ENCODE assay signal across 9 mouse cellular contexts in the genomic region with DNA sequence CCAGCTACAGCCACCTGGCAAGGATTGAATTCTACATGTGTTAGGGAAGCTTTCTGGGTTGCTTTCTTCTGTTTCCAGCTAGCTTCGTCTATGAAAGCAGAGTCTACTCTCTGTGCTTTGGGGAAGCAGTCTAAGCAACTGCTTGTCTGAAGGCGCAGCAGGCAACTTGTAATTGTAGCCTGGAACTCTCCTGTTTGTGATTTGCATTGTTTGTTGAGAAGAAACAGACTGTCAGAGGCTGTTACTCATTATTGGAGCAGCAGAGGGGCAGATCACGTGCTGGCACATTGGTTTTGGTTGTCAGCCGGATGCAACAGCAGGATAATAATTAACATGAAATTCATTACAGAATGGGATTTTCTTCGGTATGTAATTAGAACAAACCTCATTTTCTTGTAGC.
DNase-seq lines count a peak whose midpoint lies in the region; ATAC-seq lines count a peak whose summit lies in the region.
"Had no signal": no experiment of that assay in that cellular context is flagged by ENCODE, and none has a peak within 500 bp of the region (broad histone marks: within the 10 kb centered on the region; RNA-seq: fewer than 3 reads in every experiment).

No protein-coding gene starts in this region.

- ATAC-seq in hindbrain, embryonic 12.5 days (ENCODE audit: low FRiP score): no peak
- ATAC-seq in forebrain, embryonic 14.5 days: peak; percentile 84
- ATAC-seq in midbrain, embryonic 16.5 days: peak; percentile 75

- no peaks in the 10 kb centered on the region for H3K27me3 ChIP-seq in hindbrain, embryonic 10.5 days (ENCODE audit: insufficient read depth, poor library complexity, severe bottlenecking)
- H3K27me3 ChIP-seq in hindbrain, embryonic 12.5 days: peaks cover 3% of the 10 kb centered on the region
- no peaks in the 10 kb centered on the region for H3K27me3 ChIP-seq in forebrain, embryonic 14.5 days (replicated peaks; ENCODE audit: control insufficient read depth, insufficient read depth, low read length)
- H3K27me3 ChIP-seq in midbrain, embryonic 16.5 days (ENCODE audit: control insufficient read depth, insufficient read depth, low read depth, low read length): peaks cover 2% of the 10 kb centered on the region

- H3K9ac ChIP-seq in hindbrain, embryonic 12.5 days: no peak overlapping the region
- H3K9ac ChIP-seq in forebrain, embryonic 14.5 days (ENCODE audit: low read length): no peak overlapping the region; the same call in 1 of the 2 replicates
- no peak overlapping the region for H3K9ac ChIP-seq in midbrain, embryonic 16.5 days (ENCODE audit: low read depth, low read length)

- peak; percentile 7 for DNase-seq in hindbrain, embryonic 10.5 days (ENCODE audit: low spot score)
- peak; percentile 82 for DNase-seq in forebrain, embryonic 14.5 days (ENCODE audit: low spot score)
- DNase-seq in kidney, postnatal 10 days: peak; percentile 62
- DNase-seq in heart, adult 11 months: no peak
- no peak for DNase-seq in lung, postnatal 14 days
- no peak for DNase-seq in gastrocnemius, postnatal 4 days (ENCODE audit: low spot score in 2 of 2)

- H3K4me2 ChIP-seq in hindbrain, embryonic 12.5 days (replicated peaks): no peak overlapping the region
- no peak overlapping the region for H3K4me2 ChIP-seq in forebrain, embryonic 14.5 days (ENCODE audit: low read length)
- H3K4me2 ChIP-seq in midbrain, embryonic 16.5 days (ENCODE audit: low read length): no peak overlapping the region

- no peaks in the 10 kb centered on the region for H3K36me3 ChIP-seq in hindbrain, embryonic 10.5 days
- no peaks in the 10 kb centered on the region for H3K36me3 ChIP-seq in hindbrain, embryonic 12.5 days
- no peaks in the 10 kb centered on the region for H3K36me3 ChIP-seq in forebrain, embryonic 14.5 days (ENCODE audit: control insufficient read depth, insufficient read depth, low read length)
- H3K36me3 ChIP-seq in midbrain, embryonic 16.5 days (ENCODE audit: control insufficient read depth, insufficient read depth, low read length): no peaks in the 10 kb centered on the region

- H3K9me3 ChIP-seq in hindbrain, embryonic 10.5 days: no peaks in the 10 kb centered on the region
- H3K9me3 ChIP-seq in hindbrain, embryonic 12.5 days (replicated peaks): no peaks in the 10 kb centered on the region
- no peaks in the 10 kb centered on the region for H3K9me3 ChIP-seq in forebrain, embryonic 14.5 days (replicated peaks; ENCODE audit: control insufficient read depth, low read length)
- 0 out of 2 replicates have a peak, but pooled peaks cover 2% of the 10 kb centered on the region for H3K9me3 ChIP-seq in midbrain, embryonic 16.5 days (replicated peaks; ENCODE audit: control insufficient read depth, low read length, poor library complexity, severe bottlenecking)

- 0 out of 2 replicates have a peak, but pooled peaks cover 3% of the 10 kb centered on the region for H3K4me1 ChIP-seq in hindbrain, embryonic 10.5 days (replicated peaks)
- peaks cover 7% of the 10 kb centered on the region; the same call in 1 of the 2 replicates for H3K4me1 ChIP-seq in hindbrain, embryonic 12.5 days
- H3K4me1 ChIP-seq in forebrain, embryonic 14.5 days (ENCODE audit: control insufficient read depth, insufficient read depth, low read length): peaks cover 10% of the 10 kb centered on the region; the same call in 1 of the 2 replicates
- H3K4me1 ChIP-seq in midbrain, embryonic 16.5 days (ENCODE audit: control insufficient read depth, insufficient read depth, low read length): peaks cover 3% of the 10 kb centered on the region; the same call in 1 of the 2 replicates

- 46% methylated on average over 5 of the region's 5 CpGs for WGBS in hindbrain, embryonic 10.5 days
- 26% methylated on average over 5 of the region's 5 CpGs for WGBS in hindbrain, embryonic 12.5 days
- 6% methylated on average over 5 of the region's 5 CpGs for WGBS in forebrain, embryonic 14.5 days
- WGBS in midbrain, embryonic 16.5 days: 31% methylated on average over 5 of the region's 5 CpGs

- H3K27ac ChIP-seq in hindbrain, embryonic 10.5 days: no peak overlapping the region
- no peak overlapping the region for H3K27ac ChIP-seq in hindbrain, embryonic 12.5 days
- H3K27ac ChIP-seq in forebrain, embryonic 14.5 days (ENCODE audit: low read depth, low read length): peak overlapping the region; percentile 23; the same call in 1 of the 2 replicates
- no peak overlapping the region for H3K27ac ChIP-seq in midbrain, embryonic 16.5 days (ENCODE audit: low read length)

- no peak overlapping the region for H3K4me3 ChIP-seq in hindbrain, embryonic 10.5 days
- H3K4me3 ChIP-seq in hindbrain, embryonic 12.5 days: no peak overlapping the region
- no peak overlapping the region for H3K4me3 ChIP-seq in forebrain, embryonic 14.5 days (ENCODE audit: low read depth, low read length)
- H3K4me3 ChIP-seq in midbrain, embryonic 16.5 days (ENCODE audit: low read depth, low read length): no peak overlapping the region
- H3K4me3 ChIP-seq: erythroblast, embryonic 14.5 days had no signal

Comparison
In these comparisons a context has a peak if more than half of its experiments do, and no peak if none do; other contexts are left out.
1. DNase-seq: peak in hindbrain, embryonic 10.5 days (single experiment), forebrain, embryonic 14.5 days (single experiment) and kidney, postnatal 10 days (single experiment); none in heart, adult 11 months (single experiment), lung, postnatal 14 days (single experiment) and gastrocnemius, postnatal 4 days (0 of 2).